Mouse (Mus musculus) left cerebral cortex, postnatal 25 days (tissue): Measurements from ENCODE around the gene Lrrc39. TPM values are rescaled to one million over a fixed set of nuclear protein-coding genes. Genes with fewer than 3 reads are reported as not detected.
A peak's percentile ranks its signal among the peaks of the same experiment; 100 is the strongest.
"Not testable (repeated sequence)": the region's sequence is repeated elsewhere in the genome, so short reads cannot be mapped to it uniquely, and the experiment has no call there.

Source experiments
- DNase-seq, 2 experiments: peaks; one replicate each; pipeline ENCODE4 v3.0.0; 2022; ENCODE audit warnings: low spot score in 2 of 2, mixed read lengths in 1 of 2
- intact Hi-C: fragments of 180-260 bp; cut with DNase I; formaldehyde crosslinking; loops from one replicate; pipeline ENCODE4 v1.15.1; 2025
- total RNA-seq, 2 experiments: library from RNA; stranded (reverse); gene quantifications; 2 replicates each; pipeline ENCODE4 v1.2.3; 2021

Lrrc39 gene
- under 1 TPM in 1 of 2 experiments, not detected in 1; 0.14 TPM for total RNA-seq

DNA sequence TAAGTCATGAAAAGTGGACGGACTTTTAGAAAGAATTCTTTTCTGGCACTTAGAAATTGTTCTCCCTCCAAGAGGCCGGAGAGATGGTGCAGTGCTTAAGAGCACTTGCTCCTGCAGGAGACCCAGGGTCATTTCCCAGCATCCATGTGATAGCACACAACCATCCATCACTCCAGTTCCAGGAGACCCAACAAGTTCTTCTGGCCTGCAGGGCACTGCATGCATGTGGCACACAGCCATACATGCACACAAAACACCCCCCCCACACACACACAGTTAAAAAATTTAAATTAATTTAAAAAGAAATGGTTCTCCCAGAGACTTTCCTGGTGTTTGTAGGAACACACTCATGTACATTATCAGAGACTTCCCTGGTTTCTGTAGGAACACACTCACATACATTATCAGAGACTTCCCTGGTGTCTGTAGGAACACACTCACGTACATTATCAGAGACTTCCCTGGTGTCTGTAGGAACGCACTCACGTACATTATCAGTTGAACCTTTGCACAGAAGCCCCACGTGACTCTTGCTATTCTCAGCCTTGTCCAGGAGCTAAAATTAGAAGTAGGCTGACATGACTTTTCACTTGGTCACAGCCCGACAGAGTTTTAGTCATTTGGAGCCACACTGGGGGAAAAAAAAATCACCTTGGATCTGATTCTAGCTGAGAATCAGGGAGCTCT lies at the start of gene Lrrc39:
Gene Lrrc39, plus strand, starts transcription at position 566 of the 687 bp plus-strand sequence.
- DNase-seq: no peak
- intact Hi-C loops: no loop called here

DNA sequence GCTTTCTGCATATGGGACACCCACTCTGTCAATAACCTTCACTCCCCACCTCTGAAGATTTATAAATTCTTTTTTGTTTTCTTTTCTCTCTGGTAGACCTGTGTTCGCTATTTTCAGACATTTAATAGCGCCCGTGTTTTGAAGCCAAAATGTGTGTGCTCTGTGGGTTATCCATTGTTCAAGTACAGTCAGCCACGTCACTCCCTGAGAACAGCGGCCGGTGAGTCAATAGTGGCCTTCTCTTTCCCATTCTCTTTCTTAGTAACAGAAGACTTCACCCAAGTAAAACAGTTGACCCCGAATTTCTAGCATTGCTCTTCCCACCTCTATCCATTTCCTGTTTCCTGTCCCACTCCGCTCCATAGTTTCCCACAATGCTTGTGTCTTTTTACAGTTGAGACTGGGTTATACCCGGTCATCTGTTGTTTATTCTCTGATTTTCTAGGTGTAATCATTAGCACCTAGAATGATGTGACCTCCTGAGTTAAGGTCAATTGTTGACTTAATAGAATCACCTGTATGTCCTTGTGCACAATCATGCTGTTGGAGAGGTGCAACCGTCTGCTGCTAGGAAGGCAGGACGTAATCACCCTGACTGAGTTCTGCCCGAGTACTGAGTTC lies 42.5 kb upstream of the Lrrc39 start:
- DNase-seq: no peak
- intact Hi-C loops: no loop called here

DNA sequence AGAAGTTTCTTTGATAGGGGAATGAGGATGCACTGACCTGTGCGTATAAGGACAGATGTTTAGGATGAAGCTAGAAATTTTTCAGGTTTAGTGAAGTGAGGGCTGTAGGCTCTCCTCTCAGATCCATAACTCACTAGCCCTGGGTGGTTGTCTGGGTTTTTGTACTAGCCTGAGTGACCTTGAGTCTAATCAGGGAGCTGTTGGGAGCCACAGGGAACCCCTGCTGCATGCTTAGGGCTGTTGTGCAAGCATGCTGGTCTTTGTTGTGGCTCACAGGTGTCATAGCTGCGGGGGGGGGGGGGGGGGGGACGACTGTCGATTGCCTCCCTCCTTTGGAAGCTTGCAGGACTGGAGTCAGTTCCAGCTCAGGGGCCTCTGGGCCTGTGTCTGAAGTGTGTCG lies 33.0 kb upstream of the Lrrc39 start:
- intact Hi-C loops: loop anchor here (5.0 kb wide), 1 partner anchor 53 kb away; no protein-coding TSS in a partner anchor

DNA sequence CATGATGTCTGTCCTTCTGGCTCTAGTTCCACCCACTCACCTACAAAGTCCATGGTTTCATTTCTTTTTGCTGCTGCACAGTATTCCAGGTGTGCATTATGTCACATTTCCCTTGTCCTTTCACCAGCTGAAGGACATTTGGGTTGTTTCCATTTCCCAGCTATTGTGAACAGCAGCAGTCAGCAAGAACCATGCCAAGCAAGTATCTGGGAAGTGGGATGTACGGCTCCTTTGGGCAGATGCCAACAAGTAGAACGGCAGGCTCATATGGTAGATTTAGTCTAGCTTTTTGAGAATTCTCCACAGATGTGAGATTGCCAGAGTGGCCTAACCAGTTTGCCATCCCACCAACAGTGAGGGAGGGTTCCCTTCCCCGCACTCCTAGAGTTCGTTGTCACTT lies 31.9 kb upstream of the Lrrc39 start:
- peak in 1 of 2 experiments; percentile 56 for DNase-seq
- intact Hi-C loops: loop anchor here (5.0 kb wide), 1 partner anchor 51 kb away; no protein-coding TSS in a partner anchor

More for the DNA sequence above, 33.0 kb upstream of the Lrrc39 start:
- DNase-seq: no peak

DNA sequence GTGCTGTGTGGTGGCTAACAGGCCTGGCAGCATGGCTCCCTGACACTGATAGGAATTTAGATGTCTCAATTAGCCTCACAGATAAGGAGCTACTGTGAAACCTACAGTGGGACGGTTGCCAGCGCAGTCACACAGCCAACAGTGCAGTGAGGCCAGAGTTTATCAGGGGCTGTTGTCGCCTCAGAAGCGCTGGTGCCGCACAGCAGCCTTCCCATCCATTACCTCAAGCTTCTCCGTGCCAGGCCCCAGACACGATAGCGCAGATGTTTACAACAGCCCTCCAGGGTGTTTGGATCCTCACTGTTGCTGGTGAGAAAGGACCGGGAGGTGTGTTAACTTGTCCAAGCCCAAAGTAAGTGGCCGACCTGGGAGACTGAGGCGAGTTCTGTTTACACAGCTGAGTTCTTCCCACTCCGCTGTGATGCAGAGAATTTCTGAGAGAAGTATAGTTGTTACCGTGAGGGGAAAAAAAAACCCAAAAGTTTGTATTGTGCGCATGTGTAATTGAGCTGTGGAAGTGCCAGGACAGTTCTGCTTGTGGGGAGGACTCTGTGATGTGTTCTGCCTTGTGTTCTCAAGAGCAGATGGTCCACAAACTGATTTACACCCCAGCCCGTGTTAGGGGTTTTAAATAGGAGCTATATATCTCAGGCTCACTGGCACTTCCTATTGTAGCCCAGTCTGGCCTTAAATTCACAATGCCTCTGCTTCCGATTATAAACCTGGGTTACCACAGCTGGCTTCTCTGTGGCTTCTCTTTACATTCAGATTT lies 26.2 kb upstream of the Lrrc39 start:
- intact Hi-C loops: no loop called here
- DNase-seq: peak in 1 of 2 experiments; percentile 55

DNA sequence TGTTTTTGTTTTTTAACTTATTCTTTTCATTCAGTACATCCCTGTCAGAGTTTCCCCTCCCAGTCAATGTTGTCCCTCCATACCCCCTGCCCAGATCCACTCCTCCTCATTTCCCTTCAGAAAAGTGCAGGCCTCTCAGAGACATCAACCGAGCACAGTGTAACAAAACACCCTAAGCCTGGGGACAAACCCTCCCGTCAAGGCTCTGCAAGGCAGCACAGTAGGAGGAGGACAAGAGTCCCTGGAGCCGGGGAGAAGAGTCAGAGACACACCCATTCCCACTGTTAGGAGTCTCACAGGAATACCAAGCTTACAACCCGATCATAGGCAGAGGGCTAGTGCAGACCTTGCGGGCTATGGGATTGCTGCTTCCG lies 25.6 kb upstream of the Lrrc39 start:
- intact Hi-C loops: no loop called here
- no peak for DNase-seq

- intact Hi-C loops: no loop called here
- DNase-seq: no peak
Observed at GRCm38 (mm10) chr3:116542070-116542469, 20.7 kb upstream of the Lrrc39 start.

DNA sequence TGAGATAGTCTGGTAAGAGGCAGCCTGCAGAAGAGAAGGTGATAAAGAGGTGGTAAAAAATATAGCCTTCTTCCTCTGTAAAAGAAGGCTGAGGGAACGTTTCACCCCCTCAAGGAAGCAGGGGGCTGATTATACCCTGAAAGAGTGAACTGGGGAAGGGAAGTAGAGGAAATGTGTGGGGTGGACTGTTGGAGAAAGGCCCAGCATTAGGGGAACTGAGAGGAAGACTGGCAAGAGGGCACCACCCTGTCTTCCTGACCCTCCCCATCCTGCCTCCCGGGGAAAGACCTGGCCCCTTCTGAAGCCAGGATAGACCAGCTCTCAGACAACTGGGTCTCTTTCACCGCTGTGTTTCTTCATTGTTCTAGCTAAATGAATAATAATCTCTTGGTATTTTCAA lies 20.2 kb upstream of the Lrrc39 start:
- intact Hi-C loops: no loop called here
- DNase-seq: no peak

- DNase-seq: no peak
- intact Hi-C loops: no loop called here
Observed at GRCm38 (mm10) chr3:116547430-116547829, 15.3 kb upstream of the Lrrc39 start.

- intact Hi-C loops: no loop called here
Observed at GRCm38 (mm10) chr3:116551362-116551761, 11.4 kb upstream of the Lrrc39 start.

GRCm38 (mm10) chr3:116561315-116561714 lies 1.5 kb upstream of the Lrrc39 start:
- DNase-seq, intact Hi-C loops: not testable (repeated sequence)

More at GRCm38 (mm10) chr3:116551362-116551761, 11.4 kb upstream of the Lrrc39 start:
- peak in 1 of 2 experiments; percentile 62 for DNase-seq

DNA sequence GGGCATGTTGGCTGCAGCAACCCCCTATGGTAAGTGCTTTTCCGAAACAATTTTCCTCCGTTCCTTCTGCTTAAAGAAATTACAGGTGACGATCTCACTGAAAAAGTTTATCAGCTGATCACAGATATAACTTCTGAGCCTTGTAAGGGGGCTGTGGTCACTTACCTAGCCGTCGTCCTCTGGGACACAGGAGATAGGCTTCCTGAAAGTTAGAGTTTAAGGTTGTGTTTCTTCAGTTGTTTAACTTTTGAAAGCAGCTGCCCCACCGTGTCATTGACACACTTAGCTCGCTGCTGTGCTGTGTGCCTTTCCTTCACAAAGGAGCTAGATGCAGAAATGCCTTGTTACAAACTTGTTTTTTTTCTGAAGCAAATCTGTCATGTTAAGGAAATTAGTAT lies 321 bp downstream of the Lrrc39 start:
- DNase-seq: no peak
- intact Hi-C loops: no loop called here

DNA sequence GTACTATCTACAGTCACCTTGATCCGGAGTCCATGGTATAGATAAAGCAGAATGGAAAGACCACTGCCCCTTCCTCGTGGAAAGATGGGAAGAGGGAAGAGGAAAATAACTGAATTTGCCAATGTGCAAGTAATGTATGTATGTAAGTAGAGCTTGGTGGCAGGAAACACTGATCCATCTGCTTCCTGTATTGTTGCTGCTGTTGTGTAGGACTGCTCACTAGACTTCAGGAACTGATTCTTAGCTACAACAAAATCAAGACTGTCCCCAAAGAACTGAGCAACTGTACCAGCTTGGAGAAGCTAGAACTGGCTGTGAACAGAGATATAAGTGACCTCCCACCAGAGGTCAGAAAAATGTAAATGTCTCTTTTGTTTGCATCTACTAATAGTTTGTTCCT lies 7.9 kb downstream of the Lrrc39 start:
- DNase-seq: no peak
- intact Hi-C loops: no loop called here

GRCm38 (mm10) chr3:116577286-116577685 lies 14.5 kb downstream of the Lrrc39 start:
- intact Hi-C loops: loop anchor here (5.0 kb wide), 1 partner anchor 245 kb away; no protein-coding TSS in a partner anchor
- DNase-seq: no peak

GRCm38 (mm10) chr3:116582201-116582600 lies 19.4 kb downstream of the Lrrc39 start:
- intact Hi-C loops: loop anchor here (5.0 kb wide), 1 partner anchor 50 kb away; no protein-coding TSS in a partner anchor

GRCm38 (mm10) chr3:116594076-116594727 lies 31.4 kb downstream of the Lrrc39 start:
- no peak for DNase-seq
- intact Hi-C loops: loop anchor here (1.0 to 5.0 kb wide), 4 partner anchors 68 to 243 kb away; partner anchors contain the start of genes Dbt and Mfsd14a

More at GRCm38 (mm10) chr3:116582201-116582600, 19.4 kb downstream of the Lrrc39 start:
- peak; percentile 37 to 90 for DNase-seq

- intact Hi-C loops: loop anchor here (1.0 to 5.0 kb wide), 4 partner anchors 67 to 242 kb away; partner anchors contain the start of genes Dbt and Mfsd14a
Observed at GRCm38 (mm10) chr3:116594728-116595602, 32.2 kb downstream of the Lrrc39 start, which contains the start of gene Sass6. Sass6 (plus strand) TSS chr3:116594982.

DNA sequence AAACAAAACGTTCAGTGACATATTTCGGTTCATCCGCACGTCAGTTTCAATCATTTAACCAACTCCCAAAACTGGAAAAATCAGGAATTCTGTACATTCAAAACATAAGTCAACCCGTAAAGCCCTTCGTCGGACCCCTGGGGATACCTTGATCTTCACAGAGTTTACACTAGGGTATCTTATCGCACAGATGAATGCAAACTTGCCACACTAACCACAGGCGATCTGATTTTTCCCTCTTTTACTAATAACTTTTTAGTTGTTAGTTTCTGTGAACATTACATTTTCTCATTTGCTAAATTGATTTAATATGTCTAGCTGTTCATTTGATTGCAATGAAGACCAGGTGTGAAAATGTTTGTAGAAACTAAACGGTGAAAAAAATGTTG lies 32.8 kb downstream of the Lrrc39 start:
- no peak for DNase-seq
- intact Hi-C loops: loop anchor here (2.0 kb wide), 2 partner anchors 83 to 155 kb away; partner anchors contain the start of gene Dbt

More at GRCm38 (mm10) chr3:116594728-116595602, 32.2 kb downstream of the Lrrc39 start, which contains the start of gene Sass6:
- peak; percentile 97 to 98 for DNase-seq
